Mouse (Mus musculus) adrenal gland, adult 18-20 months (tissue): ENCODE measurements around the gene Klhl23. TPM values are rescaled to one million over a fixed set of nuclear protein-coding genes. Genes with fewer than 3 reads are reported as not detected.

Experiments used
- DNase-seq, 2 experiments: peaks; one replicate each; pipeline ENCODE4 v3.0.0; 2021 to 2022; ENCODE audit warnings: low spot score in 2 of 2
- total RNA-seq, 2 experiments: library from RNA; stranded (reverse); gene quantifications; 1 replicate in 1 of 2; 2 replicates in 1 of 2; pipeline ENCODE4 v1.2.3; 2021

Klhl23 gene
- total RNA-seq, 2 experiments from 2014 or later, result 5.9 to 6.0 TPM

GRCm38 (mm10) chr2:69828031-69828430 lies 6.3 kb downstream of the Klhl23 start:
- no peak for DNase-seq

- no peak for DNase-seq
These were observed 7.9 kb downstream of the Klhl23 start for GRCm38 (mm10) chr2:69829680-69830079.

DNA sequence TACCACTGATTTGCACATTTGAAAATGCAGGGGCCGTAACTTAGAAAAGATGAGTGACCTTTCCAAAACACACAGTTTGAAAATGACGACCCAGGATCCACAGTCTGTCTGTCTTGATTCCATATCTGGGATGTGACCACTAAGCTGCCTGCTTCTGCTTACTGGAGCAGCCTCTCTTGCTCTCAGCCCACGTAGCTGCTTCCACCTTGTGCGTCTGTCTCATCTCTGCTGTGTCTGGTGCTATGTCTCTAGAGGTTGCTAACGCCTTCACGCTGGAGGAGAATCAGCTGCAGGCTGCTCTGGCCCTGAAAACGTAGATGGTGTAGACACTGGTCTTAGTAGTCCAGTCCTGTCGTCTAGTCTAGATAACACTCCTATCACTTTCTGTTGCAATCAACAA lies 8.4 kb downstream of the Klhl23 start:
- DNase-seq, result no peak

DNA sequence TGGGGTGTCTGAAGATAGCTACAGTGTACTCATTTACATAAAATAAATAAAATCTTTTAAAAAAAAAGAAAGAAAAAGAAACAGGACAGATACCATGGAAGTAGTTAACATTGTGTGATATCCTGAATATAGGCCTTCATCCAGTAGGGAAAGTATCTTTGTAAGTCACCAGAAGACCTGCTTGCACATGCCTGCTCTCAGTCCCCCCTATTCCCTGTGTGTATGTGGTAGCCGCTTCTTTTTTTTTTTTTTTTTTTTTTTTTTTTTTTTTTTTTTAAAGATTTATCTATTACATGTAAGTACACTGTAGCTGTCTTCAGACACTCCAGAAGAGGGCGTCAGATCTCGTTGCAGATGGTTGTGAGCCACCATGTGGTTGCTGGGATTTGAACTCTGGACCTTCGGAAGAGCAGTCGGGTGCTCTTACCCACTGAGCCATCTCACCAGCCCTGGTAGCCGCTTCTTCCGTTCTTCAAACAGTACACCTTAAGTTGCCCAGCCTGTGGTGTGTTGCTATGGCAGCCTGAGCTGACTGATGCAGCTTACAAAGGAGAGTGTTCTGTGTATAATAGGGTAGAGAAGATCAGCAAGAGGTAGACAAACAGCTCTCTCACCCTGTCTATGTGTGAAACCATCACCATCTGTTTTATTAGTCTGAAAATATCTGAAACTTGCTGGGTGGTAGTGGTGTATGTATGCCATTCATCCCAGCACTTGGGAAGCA lies 15.7 kb downstream of the Klhl23 start:
- DNase-seq, result no peak

DNA sequence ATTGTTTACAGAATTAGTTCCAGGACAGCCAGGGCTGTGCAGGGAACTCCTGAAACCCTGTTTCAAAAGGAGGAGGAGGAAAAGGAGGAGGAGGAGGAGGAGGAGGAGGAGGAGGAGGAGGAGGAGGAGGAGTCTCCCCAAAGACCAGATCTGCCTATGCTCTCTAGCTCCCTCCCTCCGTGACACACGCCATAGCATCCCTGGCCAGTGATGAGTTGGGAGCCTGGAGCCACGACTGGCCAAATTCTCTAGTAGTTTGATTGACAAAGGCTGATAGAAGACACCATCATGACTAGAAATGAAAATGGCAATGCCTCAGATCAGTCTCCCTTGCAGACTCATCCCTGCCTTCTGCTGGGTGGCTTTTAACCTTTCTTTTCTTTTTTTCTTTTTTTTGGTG lies 16.3 kb downstream of the Klhl23 start:
- no peak for DNase-seq

- no peak for DNase-seq
These were observed 17.0 kb downstream of the Klhl23 start for GRCm38 (mm10) chr2:69838707-69839106.

- no peak for DNase-seq
These were observed 18.5 kb downstream of the Klhl23 start for GRCm38 (mm10) chr2:69840261-69840660.

GRCm38 (mm10) chr2:69849215-69849614 lies 27.5 kb downstream of the Klhl23 start:
- no peak for DNase-seq

GRCm38 (mm10) chr2:69851427-69852058 lies 29.8 kb downstream of the Klhl23 start:
- no peak for DNase-seq

DNA sequence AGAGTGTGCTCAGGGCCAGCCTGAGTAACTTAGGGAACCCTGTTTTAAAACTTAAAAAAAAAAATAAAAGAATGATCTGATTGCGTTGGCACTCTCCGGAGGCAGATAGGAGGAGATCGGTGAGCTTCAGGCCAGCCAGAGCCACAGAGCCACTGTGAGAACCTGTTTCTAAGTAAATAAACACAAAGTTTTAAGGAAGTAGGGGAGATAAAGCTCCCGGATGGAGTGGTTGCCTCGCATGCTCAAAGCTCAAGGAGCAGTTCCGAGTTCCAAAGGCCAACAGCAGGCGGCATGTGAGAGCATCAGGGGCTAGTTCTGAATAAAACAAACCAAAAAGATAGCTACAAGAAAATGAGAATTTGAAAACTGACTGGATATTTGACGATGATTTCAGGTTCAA lies 34.6 kb downstream of the Klhl23 start:
- DNase-seq, result no peak

GRCm38 (mm10) chr2:69857882-69858281 lies 36.1 kb downstream of the Klhl23 start:
- DNase-seq, result no peak

- DNase-seq, result peak; percentile 30 to 37
These were observed 39.3 kb downstream of the Klhl23 start for GRCm38 (mm10) chr2:69860972-69861452.

- peak; percentile 92 to 94 for DNase-seq
These were observed 39.8 kb downstream of the Klhl23 start, which contains the start of gene Ssb for GRCm38 (mm10) chr2:69861485-69862091. Gene Ssb, plus strand, starts transcription at chr2:69861562.

DNA sequence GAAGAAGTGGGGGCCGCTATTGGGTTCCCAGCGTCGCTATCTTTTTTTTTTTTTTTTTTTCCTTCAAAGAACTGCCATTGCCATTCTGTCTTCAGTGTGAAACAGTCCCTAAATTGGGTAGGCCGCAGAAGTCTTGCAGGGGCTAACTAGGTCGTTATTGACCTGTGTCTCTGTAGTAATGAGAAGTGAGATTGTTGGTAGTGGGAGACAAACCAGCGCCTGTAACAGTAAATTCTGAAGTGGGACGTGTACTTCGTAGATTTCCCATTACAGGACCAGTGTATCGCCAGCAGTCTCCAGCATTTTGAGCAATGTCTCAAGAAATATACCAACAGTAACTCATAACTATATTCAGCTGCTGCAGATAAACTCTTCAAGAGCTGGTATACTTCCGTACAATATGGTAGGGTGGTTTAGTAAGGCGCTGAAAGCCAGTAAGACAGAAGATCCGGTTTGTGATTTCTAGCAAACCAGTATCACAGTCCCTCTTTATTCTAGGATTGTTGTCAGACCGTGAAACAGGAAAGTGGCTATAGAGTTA lies 40.4 kb downstream of the Klhl23 start:
- no peak for DNase-seq

- DNase-seq, result no peak
These were observed 62.2 kb downstream of the Klhl23 start for GRCm38 (mm10) chr2:69883990-69884391.

DNA sequence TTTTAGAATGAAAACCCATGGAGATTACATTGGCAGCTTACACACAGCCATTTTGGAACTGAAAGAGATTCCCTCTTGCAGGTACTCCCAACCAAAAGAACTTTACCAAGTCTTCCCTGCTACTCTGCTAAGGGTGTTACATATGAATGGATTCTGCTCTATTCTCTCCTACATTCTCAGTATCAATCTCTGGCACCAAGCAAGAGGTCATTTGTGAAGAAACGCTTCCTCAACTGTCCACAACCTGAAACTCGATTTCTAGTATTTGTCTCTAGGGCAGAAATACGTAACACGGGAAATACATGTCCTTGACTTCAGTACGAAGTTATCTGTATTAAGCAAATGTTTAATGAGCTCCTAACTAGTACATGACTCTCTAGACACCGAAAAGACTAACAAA lies 62.8 kb downstream of the Klhl23 start:
- no peak for DNase-seq

GRCm38 (mm10) chr2:69885050-69885449 lies 63.3 kb downstream of the Klhl23 start:
- DNase-seq, result no peak

GRCm38 (mm10) chr2:69885451-69886305 lies 63.9 kb downstream of the Klhl23 start, which contains the start of gene Mettl5:
Gene Mettl5, minus strand, starts transcription at chr2:69885615.
- peak; percentile 85 to 87 for DNase-seq
